Mouse (Mus musculus): Measurements from ENCODE around the gene Atl2. TPM values are rescaled to one million over a fixed set of nuclear protein-coding genes. Genes with fewer than 3 reads are reported as not detected.

Gene Atl2
- total RNA-seq (2023) = 33.6 and 41.4 TPM in 2 replicates

DNA sequence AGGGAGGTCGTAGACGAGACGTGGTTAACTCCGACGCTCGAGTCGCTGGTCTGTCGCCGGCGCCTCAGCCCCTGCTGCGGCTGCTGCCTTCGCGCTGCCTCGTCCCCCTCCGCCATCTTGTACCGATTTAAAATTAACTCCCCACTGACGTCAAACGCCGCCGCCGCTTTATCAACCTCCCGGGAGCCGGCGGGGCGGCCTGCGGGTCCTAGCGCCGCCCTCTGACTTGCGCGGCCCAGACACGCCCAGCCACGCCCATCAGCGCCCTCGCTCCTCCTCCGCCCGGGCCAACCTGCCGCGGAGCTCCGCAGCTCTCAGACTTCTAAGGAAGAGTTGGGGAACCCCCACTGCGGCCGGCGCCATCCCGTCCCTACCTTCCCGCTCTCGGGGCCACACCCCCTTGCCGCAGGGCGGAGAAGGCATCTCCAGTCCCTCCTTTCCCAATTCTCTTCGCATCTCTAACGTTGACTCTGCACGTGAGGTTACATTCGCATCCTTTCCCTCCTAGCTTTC lies at the start of gene Atl2:
TSS of gene Atl2 (minus strand) at position 213 of the 513 bp plus-strand sequence.

Other genes with a start within 250 kb of the Atl2 start
- 0.16 TPM in 1 of 2 replicates, not detected in the other for gene Cyp1b1, start 181.1 kb downstream of the Atl2 start, total RNA-seq (2023)
- 84.6 and 112 TPM in 2 replicates for gene Hnrnpll, start 166.2 kb upstream of the Atl2 start, total RNA-seq (2023)
- 10.0 and 10.6 TPM in 2 replicates for gene Galm, start 231.3 kb upstream of the Atl2 start, total RNA-seq (2023)

Measured in neutrophil, adult 65 days (primary cell).